Mouse (Mus musculus) regulatory T cell (primary cell): ENCODE measurements around the gene Shisa8.

Experiments
- in situ Hi-C: fragments of 300-600 bp; cut with MboI, MseI; formaldehyde crosslinking; loops from one replicate; pipeline ENCODE4 v1.15.1; 2025; ENCODE audit warnings: high pct_unique_total_duplicates

Shisa8 gene

GRCm38 (mm10) chr15:82182311-82182710 lies 30.3 kb downstream of the Shisa8 start:
- in situ Hi-C loops = loop anchor here (10.0 kb wide), 1 partner anchor 548 kb away; no protein-coding TSS in a partner anchor

GRCm38 (mm10) chr15:82181131-82181530 lies 31.5 kb downstream of the Shisa8 start:
- in situ Hi-C loops = loop anchor here (10.0 kb wide), 1 partner anchor 546 kb away; no protein-coding TSS in a partner anchor

- in situ Hi-C loops = no loop called here
These were observed 34.8 kb downstream of the Shisa8 start for GRCm38 (mm10) chr15:82177743-82178290.

GRCm38 (mm10) chr15:82175091-82175490 lies 37.5 kb downstream of the Shisa8 start:
- in situ Hi-C loops = no loop called here

GRCm38 (mm10) chr15:82172648-82173047 lies 40.0 kb downstream of the Shisa8 start:
- in situ Hi-C loops = no loop called here

- in situ Hi-C loops = no loop called here
These were observed 41.9 kb downstream of the Shisa8 start for GRCm38 (mm10) chr15:82170437-82171377.

- in situ Hi-C loops = no loop called here
These were observed 42.9 kb downstream of the Shisa8 start for GRCm38 (mm10) chr15:82169671-82170070.

GRCm38 (mm10) chr15:82167201-82168168 lies 45.1 kb downstream of the Shisa8 start:
- in situ Hi-C loops = no loop called here

- in situ Hi-C loops = no loop called here
These were observed 46.1 kb downstream of the Shisa8 start for GRCm38 (mm10) chr15:82166240-82167100.

GRCm38 (mm10) chr15:82165332-82166239 lies 47.0 kb downstream of the Shisa8 start:
- in situ Hi-C loops = no loop called here

- in situ Hi-C loops = no loop called here
These were observed 48.1 kb downstream of the Shisa8 start for GRCm38 (mm10) chr15:82164496-82164895.

GRCm38 (mm10) chr15:82164061-82164399 lies 48.6 kb downstream of the Shisa8 start:
- in situ Hi-C loops = no loop called here

- in situ Hi-C loops = no loop called here
These were observed 49.1 kb downstream of the Shisa8 start for GRCm38 (mm10) chr15:82163356-82164060.

- in situ Hi-C loops = no loop called here
These were observed 50.5 kb downstream of the Shisa8 start for GRCm38 (mm10) chr15:82161965-82162600.

GRCm38 (mm10) chr15:82160731-82161640 lies 51.6 kb downstream of the Shisa8 start:
- in situ Hi-C loops = no loop called here

GRCm38 (mm10) chr15:82159471-82159870 lies 53.1 kb downstream of the Shisa8 start:
- in situ Hi-C loops = no loop called here

GRCm38 (mm10) chr15:82158243-82159035 lies 54.2 kb downstream of the Shisa8 start:
- in situ Hi-C loops = no loop called here
